Mouse (Mus musculus) midbrain, postnatal 0 days (tissue): Measurements from ENCODE around the gene Tnip1. TPM values are rescaled to one million over a fixed set of nuclear protein-coding genes. Genes with fewer than 3 reads are reported as not detected.

Experiments
- ATAC-seq: fragments of 200-750 bp; cut with Nextera tagmentation; 2 replicates; pipeline ENCODE4 v1.8.0; 2017; ENCODE audit warnings: moderate number of reproducible peaks, mild to moderate bottlenecking, moderate TSS enrichment, moderate library complexity; ENCODE audit not compliant: low FRiP score
- DNase-seq: peaks from one replicate; pipeline ENCODE4 v3.0.0-alpha.2; 2015; ENCODE audit warnings: low spot score
- H3K27ac ChIP-seq: fragments of 300-500 bp; sonication (generic); 2 replicates; pipeline ENCODE4 v1.5.1; 2014; ENCODE audit warnings: low read depth, mild to moderate bottlenecking, low read length, mixed read lengths
- H3K27me3 ChIP-seq: fragments of 300-500 bp; sonication (generic); 2 replicates; pipeline ENCODE4 v1.6.1; 2014; ENCODE audit warnings: low read length, control low read depth, mixed read lengths; ENCODE audit not compliant: insufficient read depth
- H3K36me3 ChIP-seq: fragments of 300-500 bp; sonication (generic); 2 replicates; pipeline ENCODE4 v1.6.1; 2014; ENCODE audit warnings: low read length, control low read depth, mixed read lengths; ENCODE audit not compliant: insufficient read depth
- H3K4me1 ChIP-seq: fragments of 300-500 bp; sonication (generic); 2 replicates; pipeline ENCODE4 v1.6.1; 2014; ENCODE audit warnings: mild to moderate bottlenecking, control low read depth, antibody characterized with exemption, low read length, mixed read lengths; ENCODE audit not compliant: insufficient read depth
- H3K4me2 ChIP-seq: fragments of 300-500 bp; sonication (generic); 2 replicates; pipeline ENCODE4 v1.6.1; 2014; ENCODE audit warnings: low read depth, mild to moderate bottlenecking, low read length, mixed read lengths; ENCODE audit not compliant: poor library complexity, severe bottlenecking
- H3K4me3 ChIP-seq: fragments of 300-500 bp; sonication (generic); 2 replicates; pipeline ENCODE4 v1.5.1; 2014; ENCODE audit warnings: low read depth, mild to moderate bottlenecking, low read length, moderate library complexity
- H3K9ac ChIP-seq: fragments of 300-500 bp; sonication (generic); replicated peaks from 2 replicates; pipeline ENCODE4 v1.6.1; 2014; ENCODE audit warnings: mild to moderate bottlenecking, low read length, moderate library complexity, mixed read lengths; ENCODE audit not compliant: poor library complexity, severe bottlenecking
- H3K9me3 ChIP-seq: fragments of 300-500 bp; sonication (generic); 2 replicates; pipeline ENCODE4 v1.6.1; 2016; ENCODE audit warnings: low read length, control low read depth
- CTCF ChIP-seq: IDR thresholded peaks from 2 replicates; pipeline ENCODE4 v1.5.1; 2016; ENCODE audit warnings: antibody characterized with exemption, mild to moderate bottlenecking
- WGBS: fragments of 180-500 bp; shearing (Covaris S2); extraction: QIAGEN DNeasy Blood & Tissue Kit; methylation state at CpG from one replicate; pipeline ENCODE4 v1.1.7; 2014; 5-methylcytosine and 5-hydroxymethylcytosine counted together
- polyA plus RNA-seq: library from polyadenylated mRNA; unstranded; fragments of >200 nt; fragmentation: Nextera tagmentation; extraction: Ambion mirVana; gene quantifications from 2 replicates; pipeline ENCODE4 v1.2.1, GENCODE M21; 2015
- total RNA-seq: library from RNA; depleted of rRNA; stranded (reverse); fragments of >200 nt; gene quantifications from 2 replicates; pipeline ENCODE4 v1.2.3, GENCODE M21; 2014

Gene Tnip1
- total and polyA plus RNA-seq, 2 experiments from 2014 or later, result 17.2 to 19.2 TPM

DNA sequence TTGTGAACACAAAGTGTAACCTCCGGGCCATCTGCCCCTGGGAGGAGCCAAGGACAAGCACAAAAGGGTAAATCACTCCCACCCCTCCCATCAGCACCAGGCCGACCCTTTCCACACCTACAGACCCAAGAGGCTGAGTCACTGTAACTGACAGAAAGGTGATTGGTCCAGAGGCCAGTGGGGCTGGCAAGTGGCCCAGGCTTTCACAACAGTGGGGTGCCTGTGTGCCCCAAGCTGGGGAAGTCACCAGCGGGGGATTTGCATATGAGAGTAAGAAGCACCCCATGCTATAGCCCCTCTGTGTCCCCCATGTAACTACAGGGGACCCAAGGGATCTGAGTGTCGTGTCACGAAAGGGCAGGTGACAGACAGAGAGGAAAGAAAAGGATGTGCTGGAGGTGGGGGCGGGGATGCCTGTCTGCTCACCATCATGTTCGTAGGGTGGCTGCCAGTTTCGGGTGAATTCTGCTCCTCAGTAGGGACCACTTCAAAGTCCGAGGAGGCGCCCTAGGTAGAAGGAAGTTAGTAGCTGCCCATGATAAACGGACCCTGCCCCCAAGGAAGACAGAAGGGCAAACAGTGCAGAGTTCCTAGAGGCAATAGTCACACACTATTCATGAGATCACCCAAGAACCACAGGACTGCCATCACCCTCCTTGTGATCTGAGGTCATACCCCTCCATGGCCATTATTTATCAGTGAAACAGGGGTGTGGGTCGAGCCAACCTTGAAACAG, 26.5 kb downstream of the Tnip1 start:
- H3K4me1 ChIP-seq, result no peaks in the 10 kb centered on the region
- no peak for ATAC-seq
- peaks cover 17% of the 10 kb centered on the region; the same call in 1 of the 2 replicates for H3K36me3 ChIP-seq
- no peaks in the 10 kb centered on the region for H3K27me3 ChIP-seq
- H3K27ac ChIP-seq, result no peak overlapping the region
- no peak for DNase-seq
- no peak overlapping the region for H3K9ac ChIP-seq
- TF ChIP-seq CTCF, result no peak
- no peak overlapping the region for H3K4me3 ChIP-seq
- 38% methylated on average over 12 of the region's 12 CpGs for WGBS
- H3K4me2 ChIP-seq, result no peak overlapping the region
- H3K9me3 ChIP-seq, result no peaks in the 10 kb centered on the region

DNA sequence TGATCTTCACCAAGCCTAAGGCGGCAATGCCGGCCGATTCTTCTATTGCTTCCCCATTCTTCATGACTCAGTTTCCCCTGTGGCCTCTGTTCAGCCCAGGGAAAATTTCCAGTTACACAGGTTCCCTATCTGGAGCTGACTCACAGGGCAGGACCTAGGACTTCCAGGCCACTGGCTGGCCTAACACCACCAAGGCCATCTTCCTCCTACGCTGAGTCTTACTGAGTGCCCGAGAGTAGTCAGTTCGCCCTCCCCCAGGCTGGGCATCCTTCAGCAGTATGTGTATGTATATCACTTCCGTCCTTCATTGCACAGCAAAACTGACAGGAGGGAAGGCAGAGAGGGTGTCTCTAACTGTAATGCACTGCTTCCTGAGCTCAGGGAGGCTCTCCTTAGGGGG, 28.5 kb downstream of the Tnip1 start:
- peaks cover 17% of the 10 kb centered on the region; the same call in 1 of the 2 replicates for H3K36me3 ChIP-seq
- TF ChIP-seq CTCF, result no peak
- no peak overlapping the region for H3K4me3 ChIP-seq
- H3K9ac ChIP-seq, result no peak overlapping the region
- DNase-seq, result no peak
- no peak for ATAC-seq
- no peaks in the 10 kb centered on the region for H3K4me1 ChIP-seq
- no peaks in the 10 kb centered on the region for H3K27me3 ChIP-seq
- H3K9me3 ChIP-seq, result no peaks in the 10 kb centered on the region
- H3K27ac ChIP-seq, result no peak overlapping the region
- no peak overlapping the region for H3K4me2 ChIP-seq
- WGBS, result 94% methylated on average over 7 of the region's 7 CpGs

DNA sequence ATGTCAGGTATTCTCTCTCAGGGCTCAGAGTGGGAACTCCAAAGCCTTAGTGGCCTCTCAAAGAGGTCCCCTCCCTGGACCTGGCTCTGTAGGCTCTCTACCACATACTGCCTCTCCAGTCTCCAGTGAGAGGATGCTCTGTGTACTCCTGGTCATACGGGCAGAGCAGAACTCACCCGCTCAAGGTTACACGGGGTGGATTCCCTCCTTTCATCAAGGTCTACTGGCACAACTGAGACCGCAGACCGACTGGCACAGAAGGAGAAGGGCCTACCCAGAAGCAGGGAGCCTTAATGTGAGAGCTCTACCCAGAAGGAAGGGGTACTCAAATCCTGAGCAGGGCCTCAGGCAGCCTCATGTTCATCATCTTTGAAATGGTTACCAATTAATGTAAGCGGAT, 30.2 kb downstream of the Tnip1 start:
- DNase-seq, result no peak
- Histone ChIP-seq H3K9me3 (no peaks in the 10 kb centered on the region), H3K36me3 (peaks cover 22% of the 10 kb centered on the region; the same call in 1 of the 2 replicates), H3K4me2 (no peak overlapping the region), H3K4me3 (no peak overlapping the region), H3K9ac (no peak overlapping the region), H3K27ac (no peak overlapping the region), H3K4me1 (no peaks in the 10 kb centered on the region), H3K27me3 (no peaks in the 10 kb centered on the region)
- no peak for ATAC-seq
- WGBS, result 94% methylated on average over 6 of the region's 6 CpGs
- no peak for TF ChIP-seq CTCF

DNA sequence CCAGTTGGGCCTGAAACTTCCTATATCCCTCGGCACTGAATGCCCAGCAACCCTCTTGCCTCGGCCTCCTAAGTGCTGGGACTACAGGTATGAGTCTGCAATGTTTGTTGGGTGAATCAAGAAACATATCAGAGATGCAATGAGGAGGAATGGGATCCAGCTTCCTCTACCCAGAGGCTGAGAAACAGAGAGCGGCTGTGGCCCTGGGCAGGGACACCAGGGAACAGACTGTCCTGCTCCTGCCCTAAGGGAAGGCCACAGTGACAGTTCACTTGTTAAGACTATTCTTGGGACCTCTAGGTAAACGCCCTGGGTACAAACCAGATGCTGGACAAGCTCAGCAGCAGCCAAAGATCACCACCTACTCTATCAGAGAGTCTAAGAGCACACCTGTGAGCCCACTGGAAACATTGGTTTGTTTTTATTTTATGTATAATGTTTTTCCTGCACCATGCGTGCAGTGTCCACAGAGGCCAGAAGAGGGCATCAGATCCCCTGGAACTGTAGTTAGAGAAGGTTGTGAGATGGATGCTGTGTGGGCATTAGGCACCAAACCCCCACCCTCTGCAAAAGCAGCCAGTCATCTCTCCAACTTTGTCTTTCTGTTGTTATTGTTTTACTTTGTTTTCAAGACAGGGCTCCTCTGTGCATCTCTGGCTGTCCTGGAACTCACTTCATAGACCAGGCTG, 31.2 kb downstream of the Tnip1 start:
- H3K27ac ChIP-seq, result no peak overlapping the region
- peak; percentile 80 for TF ChIP-seq CTCF
- no peak overlapping the region for H3K4me3 ChIP-seq
- no peaks in the 10 kb centered on the region for H3K9me3 ChIP-seq
- peak; percentile 35 for DNase-seq
- no peak overlapping the region for H3K9ac ChIP-seq
- no peak overlapping the region for H3K4me2 ChIP-seq
- no peaks in the 10 kb centered on the region for H3K4me1 ChIP-seq
- ATAC-seq, result no peak
- peaks cover 21% of the 10 kb centered on the region for H3K36me3 ChIP-seq
- WGBS, result 65% methylated on average over 5 of the region's 5 CpGs
- H3K27me3 ChIP-seq, result no peaks in the 10 kb centered on the region

DNA sequence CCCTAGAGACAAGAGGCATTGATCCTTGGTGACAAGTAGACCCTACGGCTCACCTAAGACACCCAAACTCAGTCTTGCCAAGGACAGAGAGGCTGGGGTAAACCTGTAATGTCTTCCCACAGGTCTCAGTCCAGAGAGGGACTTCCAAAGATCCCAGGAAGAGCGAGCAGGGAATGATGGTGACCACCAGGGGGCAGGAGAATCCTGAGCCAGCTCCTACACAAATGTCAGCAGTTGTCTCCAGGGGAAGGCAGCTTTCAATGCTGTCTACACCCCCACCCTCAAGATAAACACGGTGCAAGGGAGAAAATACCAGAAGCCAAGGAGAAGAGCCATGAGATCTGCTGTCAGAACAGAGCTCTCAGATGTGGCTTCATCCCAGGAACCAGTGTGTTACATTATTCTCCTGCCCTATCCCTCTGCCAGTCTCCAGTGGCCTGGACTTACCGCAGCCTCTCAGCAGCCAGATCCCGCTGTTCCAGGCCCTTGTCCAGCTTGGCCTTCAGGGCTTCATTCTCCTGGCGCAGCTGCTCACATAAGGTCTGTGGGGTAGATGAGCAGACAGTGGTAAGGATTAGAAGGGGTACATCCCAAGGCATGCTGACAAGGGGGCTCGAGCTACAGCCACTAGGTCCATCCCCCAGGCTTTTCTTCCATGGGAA, 32.3 kb downstream of the Tnip1 start:
- H3K4me3 ChIP-seq, result no peak overlapping the region
- DNase-seq (peak; percentile 60), ATAC-seq (no peak)
- H3K9ac ChIP-seq, result 0 out of 2 replicates have a peak overlapping the region, but pooled peaks have one; percentile 19
- H3K4me1 ChIP-seq, result no peaks in the 10 kb centered on the region
- no peaks in the 10 kb centered on the region for H3K27me3 ChIP-seq
- no peak overlapping the region for H3K27ac ChIP-seq
- WGBS, result 63% methylated on average over 7 of the region's 7 CpGs
- H3K36me3 ChIP-seq, result peaks cover 24% of the 10 kb centered on the region
- H3K9me3 ChIP-seq, result no peaks in the 10 kb centered on the region
- H3K4me2 ChIP-seq, result no peak overlapping the region
- TF ChIP-seq CTCF, result peak; percentile 81

DNA sequence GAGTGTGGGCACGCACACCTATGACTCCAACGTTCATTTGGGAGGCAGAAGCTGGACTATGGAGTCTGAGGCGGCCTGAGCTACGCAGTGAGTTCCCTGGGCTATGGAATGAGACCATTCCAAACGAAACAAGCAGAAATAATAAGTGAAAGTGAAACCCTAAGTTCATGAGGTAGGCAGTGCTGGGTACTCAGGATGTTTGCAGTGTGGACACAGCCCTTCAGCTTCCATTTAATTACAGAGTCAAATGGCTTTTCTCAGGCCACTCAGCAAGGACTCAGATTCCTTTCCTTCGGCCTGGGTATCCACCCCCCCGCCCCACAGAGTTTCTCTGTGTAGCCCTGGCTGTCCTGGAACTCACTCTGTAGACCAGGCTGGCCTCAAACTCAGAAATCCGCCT, 33.0 kb downstream of the Tnip1 start:
- Histone ChIP-seq H3K27ac (no peak overlapping the region), H3K4me2 (no peak overlapping the region), H3K9me3 (no peaks in the 10 kb centered on the region), H3K36me3 (peaks cover 20% of the 10 kb centered on the region), H3K9ac (no peak overlapping the region), H3K27me3 (no peaks in the 10 kb centered on the region), H3K4me3 (no peak overlapping the region), H3K4me1 (no peaks in the 10 kb centered on the region)
- ATAC-seq, result no peak
- no peak for DNase-seq
- no peak for TF ChIP-seq CTCF
- WGBS, result 87% methylated on average over 8 of the region's 8 CpGs
